Mouse (Mus musculus): ENCODE measurements around the gene Msl1. TPM values are rescaled to one million over a fixed set of nuclear protein-coding genes. Genes with fewer than 3 reads are reported as not detected.

The Msl1 gene
- polyA plus RNA-seq, 1 experiment from 2014 or later = 22.3 TPM

Other genes with a start within 250 kb of the Msl1 start
- gene Ikzf3, start 249.5 kb upstream of the Msl1 start, polyA plus RNA-seq (2014; fragmentation: Nextera tagmentation; extraction: Ambion mirVana) = 0.23 and 0.41 TPM in 2 replicates
- 0.46 TPM in 1 of 2 replicates, not detected in the other for gene Zpbp2, start 244.4 kb upstream of the Msl1 start, polyA plus RNA-seq (2014; fragmentation: Nextera tagmentation; extraction: Ambion mirVana)
- gene Ormdl3, start 208.1 kb upstream of the Msl1 start, polyA plus RNA-seq (2014; fragmentation: Nextera tagmentation; extraction: Ambion mirVana) = 9.2 and 9.6 TPM in 2 replicates
- not detected in 2 replicates for gene Lrrc3c, start 197.2 kb upstream of the Msl1 start, polyA plus RNA-seq (2014; fragmentation: Nextera tagmentation; extraction: Ambion mirVana)
- gene Gm12355, start 169.9 kb upstream of the Msl1 start, polyA plus RNA-seq (2014; fragmentation: Nextera tagmentation; extraction: Ambion mirVana) = 0.59 and 0.94 TPM in 2 replicates
- not detected in 2 replicates for gene Gsdma3, start 169.2 kb upstream of the Msl1 start, polyA plus RNA-seq (2014; fragmentation: Nextera tagmentation; extraction: Ambion mirVana)
- not detected in 2 replicates for gene Gsdma2, start 148.8 kb upstream of the Msl1 start, polyA plus RNA-seq (2014; fragmentation: Nextera tagmentation; extraction: Ambion mirVana)
- 0.12 TPM in 1 of 2 replicates, not detected in the other for gene Gsdma, start 131.2 kb upstream of the Msl1 start, polyA plus RNA-seq (2014; fragmentation: Nextera tagmentation; extraction: Ambion mirVana)
- gene Psmd3, start 113.0 kb upstream of the Msl1 start, polyA plus RNA-seq (2014; fragmentation: Nextera tagmentation; extraction: Ambion mirVana) = 126 TPM in 2 replicates
- gene Csf3, start 94.3 kb upstream of the Msl1 start, polyA plus RNA-seq (2014; fragmentation: Nextera tagmentation; extraction: Ambion mirVana) = not detected in 2 replicates
- 39.9 and 41.0 TPM in 2 replicates for gene Med24, start 66.1 kb upstream of the Msl1 start, polyA plus RNA-seq (2014; fragmentation: Nextera tagmentation; extraction: Ambion mirVana)
- gene Thra, start 54.9 kb upstream of the Msl1 start, polyA plus RNA-seq (2014; fragmentation: Nextera tagmentation; extraction: Ambion mirVana) = 61.4 and 62.9 TPM in 2 replicates
- gene Nr1d1, start 20.2 kb upstream of the Msl1 start, polyA plus RNA-seq (2014; fragmentation: Nextera tagmentation; extraction: Ambion mirVana) = 1.7 and 2.3 TPM in 2 replicates
- gene Casc3, start 9.4 kb downstream of the Msl1 start, polyA plus RNA-seq (2014; fragmentation: Nextera tagmentation; extraction: Ambion mirVana) = 33.7 and 35.1 TPM in 2 replicates
- 5.6 and 7.7 TPM in 2 replicates for gene Rapgefl1, start 41.3 kb downstream of the Msl1 start, polyA plus RNA-seq (2014; fragmentation: Nextera tagmentation; extraction: Ambion mirVana)
- gene Wipf2, start 68.1 kb downstream of the Msl1 start, polyA plus RNA-seq (2014; fragmentation: Nextera tagmentation; extraction: Ambion mirVana) = 6.8 and 7.1 TPM in 2 replicates
- gene Cdc6, start 112.3 kb downstream of the Msl1 start, polyA plus RNA-seq (2014; fragmentation: Nextera tagmentation; extraction: Ambion mirVana) = 31.4 and 32.6 TPM in 2 replicates
- gene Rara, start 132.3 kb downstream of the Msl1 start, polyA plus RNA-seq (2014; fragmentation: Nextera tagmentation; extraction: Ambion mirVana) = 54.0 and 56.8 TPM in 2 replicates
- gene Gjd3, start 187.5 kb downstream of the Msl1 start, polyA plus RNA-seq (2014; fragmentation: Nextera tagmentation; extraction: Ambion mirVana) = not detected in 2 replicates
- gene Top2a, start 228.7 kb downstream of the Msl1 start, polyA plus RNA-seq (2014; fragmentation: Nextera tagmentation; extraction: Ambion mirVana) = 260 and 284 TPM in 2 replicates
- 494 and 532 TPM in 2 replicates for gene Igfbp4, start 245.7 kb downstream of the Msl1 start, polyA plus RNA-seq (2014; fragmentation: Nextera tagmentation; extraction: Ambion mirVana)